Mouse (Mus musculus) MEL (cell line): ENCODE measurements at regions not wholly inside any gene's neighbourhood (a gene's known extent, or its start where the extent isn't known, plus 50 kb on each side); places are given as distances from the start of the nearest gene placed in this dataset.

Experiments
- DNase-seq: peaks from one replicate; pipeline ENCODE4 v3.0.0; 2011; ENCODE audit warnings: low read depth, low spot score
- H3K27ac ChIP-seq: 2 replicates; pipeline ENCODE4 v1.5.1; 2012; ENCODE audit warnings: low read depth, mild to moderate bottlenecking, control low read depth, low read length, moderate library complexity; ENCODE audit not compliant: control insufficient read depth
- H3K27me3 ChIP-seq, 2 experiments: fragments of 150-350 bp in 1 of 2; sonication (generic) in 1 of 2; 2 replicates each; pipeline ENCODE4 v1.6.1; 2012; ENCODE audit warnings: low read length in 2 of 2, mild to moderate bottlenecking in 2 of 2, improper control_type of control experiment in 1 of 2, moderate library complexity in 1 of 2; ENCODE audit not compliant: insufficient read depth in 2 of 2, control insufficient read depth in 1 of 2
- H3K36me3 ChIP-seq, 2 experiments: 2 replicates each; pipeline ENCODE4 v1.6.1; 2012 to 2014; ENCODE audit warnings: low read length in 2 of 2, improper control_type of control experiment in 1 of 2, inconsistent platforms in 1 of 2, mild to moderate bottlenecking in 1 of 2; ENCODE audit not compliant: insufficient read depth in 2 of 2, control insufficient read depth in 1 of 2
- H3K4me1 ChIP-seq, 2 experiments: fragments of 150-350 bp in 1 of 2; sonication (generic) in 1 of 2; 2 replicates each; pipeline ENCODE4 v1.6.1; 2012; ENCODE audit warnings: low read length in 2 of 2, improper control_type of control experiment in 1 of 2, mild to moderate bottlenecking in 1 of 2; ENCODE audit not compliant: insufficient read depth in 2 of 2, control insufficient read depth in 1 of 2
- H3K4me3 ChIP-seq, 2 experiments: fragments of 150-350 bp in 1 of 2; sonication (generic) in 1 of 2; 2 replicates each; pipeline ENCODE4 v1.5.1; 2012; ENCODE audit warnings: low read depth in 2 of 2, low read length in 2 of 2, mild to moderate bottlenecking in 2 of 2, moderate library complexity in 2 of 2, control low read depth in 1 of 2, improper control_type of control experiment in 1 of 2; ENCODE audit not compliant: control insufficient read depth in 1 of 2, insufficient read depth in 1 of 2
- H3K79me2 ChIP-seq: 2 replicates; pipeline ENCODE4 v1.6.1; 2012; ENCODE audit warnings: mild to moderate bottlenecking, low read length, moderate library complexity; ENCODE audit not compliant: control insufficient read depth, poor library complexity, insufficient read depth
- H3K9ac ChIP-seq: 2 replicates; pipeline ENCODE4 v1.6.1; 2012; ENCODE audit warnings: low read depth, mild to moderate bottlenecking, control low read depth, low read length, moderate library complexity; ENCODE audit not compliant: control insufficient read depth, poor library complexity, severe bottlenecking
- H3K9me3 ChIP-seq: fragments of 150-350 bp; sonication (generic); replicated peaks from 2 replicates; pipeline ENCODE4 v1.6.1; 2012; ENCODE audit warnings: mild to moderate bottlenecking, low read length, improper control_type of control experiment, moderate library complexity; ENCODE audit not compliant: insufficient read depth
- BHLHE40 ChIP-seq: IDR thresholded peaks from 2 replicates; pipeline ENCODE4 v1.6.1; 2012; ENCODE audit warnings: low read depth, mild to moderate bottlenecking, inconsistent platforms, low read length, improper control_type of control experiment, borderline replicate concordance
- CHD1 ChIP-seq: IDR thresholded peaks from 2 replicates; pipeline ENCODE4 v1.6.1; 2012; ENCODE audit warnings: low read depth, mild to moderate bottlenecking, inconsistent platforms, low read length, improper control_type of control experiment
- CTCF ChIP-seq, 3 experiments: IDR thresholded peaks in 2 of 3; conservative IDR thresholded peaks in 1 of 3; 2 replicates each; pipeline ENCODE4 v1.5.1; 2011 to 2012; ENCODE audit warnings: low read length in 3 of 3, low read depth in 2 of 3, mild to moderate bottlenecking in 2 of 3, improper control_type of control experiment in 1 of 3, inconsistent platforms in 1 of 3, mixed read lengths in 1 of 3, moderate library complexity in 1 of 3; ENCODE audit not compliant: control insufficient read depth in 1 of 3, insufficient read depth in 1 of 3, poor library complexity in 1 of 3, severe bottlenecking in 1 of 3
- EP300 ChIP-seq, 2 experiments: IDR thresholded peaks; 2 replicates each; pipeline ENCODE4 v1.6.1; 2011; ENCODE audit warnings: improper control_type of control experiment in 2 of 2, low read length in 2 of 2, low read depth in 1 of 2, mild to moderate bottlenecking in 1 of 2
- KAT2A ChIP-seq: conservative IDR thresholded peaks from 2 replicates; pipeline ENCODE4 v1.6.1; 2012; ENCODE audit warnings: low read depth, low read length, improper control_type of control experiment, inconsistent platforms
- MAFK ChIP-seq: IDR thresholded peaks from 2 replicates; pipeline ENCODE4 v1.6.1; 2011; ENCODE audit warnings: low read depth, mild to moderate bottlenecking, low read length, improper control_type of control experiment, borderline replicate concordance
- MAX ChIP-seq: IDR thresholded peaks from 2 replicates; pipeline ENCODE4 v1.6.1; 2011; ENCODE audit warnings: low read length, improper control_type of control experiment
- MAZ ChIP-seq: IDR thresholded peaks from 2 replicates; pipeline ENCODE4 v1.6.1; 2012; ENCODE audit warnings: low read depth, mild to moderate bottlenecking, inconsistent platforms, low read length, improper control_type of control experiment
- MEF2A ChIP-seq: IDR thresholded peaks from 2 replicates; pipeline ENCODE4 v1.6.1; 2014; ENCODE audit warnings: low read depth, mild to moderate bottlenecking, inconsistent platforms, low read length, improper control_type of control experiment; ENCODE audit not compliant: poor library complexity, insufficient replicate concordance, severe bottlenecking; ENCODE audit errors: extremely low read depth
- MYB ChIP-seq: IDR thresholded peaks from 2 replicates; pipeline ENCODE4 v1.6.1; 2011; ENCODE audit warnings: mild to moderate bottlenecking, low read depth, low read length, improper control_type of control experiment
- MYC ChIP-seq: IDR thresholded peaks from 2 replicates; pipeline ENCODE4 v1.6.1; 2011; ENCODE audit warnings: low read depth, mild to moderate bottlenecking, low read length, improper control_type of control experiment, moderate library complexity
- NELFE ChIP-seq: IDR thresholded peaks from 2 replicates; pipeline ENCODE4 v1.6.1; 2011; ENCODE audit warnings: low read depth, low read length, improper control_type of control experiment
- POLR2A ChIP-seq, 2 experiments: IDR thresholded peaks; 2 replicates each; pipeline ENCODE4 v1.6.1; 2011 to 2012; ENCODE audit warnings: low read length in 2 of 2, mild to moderate bottlenecking in 2 of 2, control low read depth in 1 of 2, improper control_type of control experiment in 1 of 2, low read depth in 1 of 2, moderate library complexity in 1 of 2; ENCODE audit not compliant: control insufficient read depth in 1 of 2, insufficient read depth in 1 of 2, poor library complexity in 1 of 2
- POLR2AphosphoS2 ChIP-seq: IDR thresholded peaks from 2 replicates; pipeline ENCODE4 v1.6.1; 2011; ENCODE audit warnings: low read length, improper control_type of control experiment
- POLR2AphosphoS5 ChIP-seq: IDR thresholded peaks from 2 replicates; pipeline ENCODE4 v1.6.1; 2012; ENCODE audit warnings: low read depth, borderline replicate concordance, mild to moderate bottlenecking, inconsistent platforms, low read length, moderate library complexity, mixed read lengths
- RAD21 ChIP-seq: IDR thresholded peaks from 2 replicates; pipeline ENCODE4 v1.6.1; 2011; ENCODE audit warnings: mild to moderate bottlenecking, low read depth, low read length, improper control_type of control experiment
- RCOR1 ChIP-seq: IDR thresholded peaks from 2 replicates; pipeline ENCODE4 v1.6.1; 2012; ENCODE audit warnings: low read depth, mild to moderate bottlenecking, inconsistent platforms, low read length, improper control_type of control experiment
- TAL1 ChIP-seq: IDR thresholded peaks from 2 replicates; pipeline ENCODE4 v1.6.1; 2012; ENCODE audit warnings: mild to moderate bottlenecking, inconsistent platforms, low read length, moderate library complexity, mixed read lengths
- TBP ChIP-seq: IDR thresholded peaks from 2 replicates; pipeline ENCODE4 v1.8.0; 2011; ENCODE audit warnings: low read depth, low read length, improper control_type of control experiment
- TCF12 ChIP-seq: IDR thresholded peaks from 2 replicates; pipeline ENCODE4 v1.6.1; 2014; ENCODE audit warnings: low read depth, mild to moderate bottlenecking, inconsistent platforms, low read length, improper control_type of control experiment, moderate library complexity
- UBTF ChIP-seq: IDR thresholded peaks from 2 replicates; pipeline ENCODE4 v1.6.1; 2012; ENCODE audit warnings: low read depth, mild to moderate bottlenecking, inconsistent platforms, low read length, improper control_type of control experiment, moderate library complexity, borderline replicate concordance; ENCODE audit not compliant: insufficient read depth
- USF1 ChIP-seq: IDR thresholded peaks from 2 replicates; pipeline ENCODE4 v1.6.1; 2014; ENCODE audit warnings: low read depth, mild to moderate bottlenecking, inconsistent platforms, low read length, improper control_type of control experiment, moderate library complexity
- ZC3H11A ChIP-seq: IDR thresholded peaks from 2 replicates; pipeline ENCODE4 v1.6.1; 2012; ENCODE audit warnings: low read depth, mild to moderate bottlenecking, inconsistent platforms, low read length, improper control_type of control experiment
- ZKSCAN1 ChIP-seq: IDR thresholded peaks from 2 replicates; pipeline ENCODE4 v1.6.1; 2012; ENCODE audit warnings: low read depth, mild to moderate bottlenecking, inconsistent platforms, low read length, improper control_type of control experiment, moderate library complexity
- ZMIZ1 ChIP-seq: IDR thresholded peaks from 2 replicates; pipeline ENCODE4 v1.6.1; 2012; ENCODE audit warnings: low read depth, mild to moderate bottlenecking, inconsistent platforms, low read length, improper control_type of control experiment, moderate library complexity
- ZNF384 ChIP-seq: IDR thresholded peaks from 2 replicates; pipeline ENCODE4 v1.6.1; 2012; ENCODE audit warnings: low read depth, mild to moderate bottlenecking, inconsistent platforms, low read length, improper control_type of control experiment

DNA sequence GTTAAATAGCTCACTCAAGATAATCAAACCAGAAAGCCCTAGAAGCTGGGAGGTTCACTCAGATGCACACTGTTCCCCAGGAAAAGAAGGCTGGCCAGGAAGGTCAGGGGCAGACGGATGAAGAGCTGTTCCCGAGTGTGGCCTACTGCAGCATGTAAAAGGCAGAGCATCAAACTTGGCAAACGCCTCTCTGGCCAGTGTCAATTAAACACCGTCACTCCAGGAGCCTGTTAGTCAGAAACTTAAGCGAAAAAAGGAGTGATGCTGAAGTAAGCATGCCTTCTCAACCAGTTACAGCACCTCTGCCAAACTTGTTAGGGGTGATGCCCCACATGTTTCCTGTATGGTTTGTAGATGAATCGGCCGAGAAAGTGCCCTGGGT, 360.4 kb downstream of the Fut8 start:
- no peak overlapping the region for H3K27ac ChIP-seq
- H3K4me1 ChIP-seq: no peaks in the 10 kb centered on the region
- no peaks in the 10 kb centered on the region for H3K9me3 ChIP-seq
- H3K36me3 ChIP-seq: no peaks in the 10 kb centered on the region
- no peak overlapping the region for H3K9ac ChIP-seq
- no peak overlapping the region for H3K4me3 ChIP-seq
- no peaks in the 10 kb centered on the region for H3K79me2 ChIP-seq
- no peak for TF ChIP-seq KAT2A
- no peak for TF ChIP-seq EP300 (IDR thresholded peaks at IDR 0.05; ENCODE audit: low read depth in 1 of 2, low read length in 2 of 2)
- TF ChIP-seq MAZ: no peak
- TF ChIP-seq UBTF: no peak
- no peak for TF ChIP-seq ZMIZ1
- no peak for TF ChIP-seq CTCF (IDR thresholded peaks at IDR 0.05 in 2 of 3, conservative IDR thresholded peaks at IDR 0.05 in 1 of 3; ENCODE audit: control insufficient read depth in 1 of 3, insufficient read depth in 1 of 3, low read depth in 2 of 3, low read length in 3 of 3, poor library complexity in 1 of 3, severe bottlenecking in 1 of 3)
- no peak for TF ChIP-seq MYB
- no peak for TF ChIP-seq NELFE
- TF ChIP-seq MEF2A: no peak
- no peak for TF ChIP-seq MAX
- TF ChIP-seq POLR2AphosphoS2: no peak
- no peak for TF ChIP-seq CHD1
- no peak for TF ChIP-seq ZKSCAN1
- no peak for TF ChIP-seq TAL1
- no peak for TF ChIP-seq ZC3H11A
- no peak for TF ChIP-seq POLR2A (IDR thresholded peaks at IDR 0.05; ENCODE audit: control insufficient read depth in 1 of 2, insufficient read depth in 1 of 2, low read depth in 1 of 2, low read length in 2 of 2, poor library complexity in 1 of 2)
- no peak for TF ChIP-seq POLR2AphosphoS5
- no peak for TF ChIP-seq ZNF384
- TF ChIP-seq USF1: no peak
- no peak for TF ChIP-seq RAD21
- TF ChIP-seq, all 39 proteins: peak for 0
- DNase-seq: no peak
- H3K27me3 ChIP-seq: peaks cover 0 to 5% of the 10 kb centered on the region in 2 experiments

GRCm38 (mm10) chr12:77599391-77599790, 361.5 kb downstream of the Fut8 start:
- Histone ChIP-seq H3K79me2 (no peaks in the 10 kb centered on the region), H3K4me1 (no peaks in the 10 kb centered on the region), H3K27me3 (peaks cover 0 to 5% of the 10 kb centered on the region in 2 experiments), H3K4me3 (no peak overlapping the region), H3K9me3 (no peaks in the 10 kb centered on the region), H3K36me3 (no peaks in the 10 kb centered on the region), H3K27ac (no peak overlapping the region), H3K9ac (no peak overlapping the region)
- DNase-seq: no peak
- TF ChIP-seq NELFE (no peak), BHLHE40 (no peak), TBP (no peak), MAFK (no peak), MYC (no peak), MAZ (no peak), TCF12 (no peak), RCOR1 (no peak), CTCF (IDR thresholded peaks at IDR 0.05 in 2 of 3, conservative IDR thresholded peaks at IDR 0.05 in 1 of 3; ENCODE audit: control insufficient read depth in 1 of 3, insufficient read depth in 1 of 3, low read depth in 2 of 3, low read length in 3 of 3, poor library complexity in 1 of 3, severe bottlenecking in 1 of 3) (no peak)
